Mouse (Mus musculus) erythroblast, adult 5-6 weeks (primary cell): ENCODE results near the gene Gga1. TPM values are rescaled to one million over a fixed set of nuclear protein-coding genes. Genes with fewer than 3 reads are reported as not detected.
"Not testable (repeated sequence)": the region's sequence is repeated elsewhere in the genome, so short reads cannot be mapped to it uniquely, and the experiment has no call there.

Experiments
- ATAC-seq: replicated peaks from 2 replicates; pipeline ENCODE4 v1.8.0; 2016; ENCODE audit warnings: moderate number of reproducible peaks, mild to moderate bottlenecking, moderate TSS enrichment, inconsistent platforms; ENCODE audit not compliant: poor library complexity, low FRiP score, severe bottlenecking
- total RNA-seq, 2 experiments: library from RNA; stranded (forward) in 1 of 2; stranded (reverse) in 1 of 2; fragments of 150-400 nt in 1 of 2; fragments of 200-764, 138-1000 nt in 1 of 2; gene quantifications; 2 replicates each; pipeline versions ENCODE4 v1.2.3 to v1.2.4; 2015 to 2017; ENCODE audit warnings: low replicate concordance in 2 of 2

The Gga1 gene
- total RNA-seq, 2 experiments from 2014 or later: 3.7 to 6.5 TPM

DNA sequence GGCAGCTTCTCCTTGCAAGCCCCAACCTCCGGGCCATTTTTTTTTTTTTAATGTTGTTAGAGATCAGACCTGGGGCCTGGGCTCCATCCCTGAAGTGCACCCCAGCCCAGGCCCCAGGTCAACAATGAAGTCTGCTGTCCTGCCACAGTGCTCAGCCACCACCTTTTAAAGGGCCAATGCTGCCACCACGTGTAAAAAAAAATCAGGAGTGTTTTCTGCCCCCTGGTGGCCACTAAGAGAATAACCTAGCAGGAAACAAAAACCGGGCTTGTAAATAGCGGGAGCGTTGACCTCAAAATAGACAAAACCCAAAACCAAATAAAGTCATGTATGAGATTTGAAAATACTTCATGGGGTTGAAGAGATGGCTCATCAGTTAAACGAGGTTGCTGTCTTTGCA, 7.2 kb upstream of the Gga1 start:
- peak; percentile 65 for ATAC-seq

GRCm38 (mm10) chr15:78872021-78872608, 4.9 kb upstream of the Gga1 start:
- no peak for ATAC-seq

DNA sequence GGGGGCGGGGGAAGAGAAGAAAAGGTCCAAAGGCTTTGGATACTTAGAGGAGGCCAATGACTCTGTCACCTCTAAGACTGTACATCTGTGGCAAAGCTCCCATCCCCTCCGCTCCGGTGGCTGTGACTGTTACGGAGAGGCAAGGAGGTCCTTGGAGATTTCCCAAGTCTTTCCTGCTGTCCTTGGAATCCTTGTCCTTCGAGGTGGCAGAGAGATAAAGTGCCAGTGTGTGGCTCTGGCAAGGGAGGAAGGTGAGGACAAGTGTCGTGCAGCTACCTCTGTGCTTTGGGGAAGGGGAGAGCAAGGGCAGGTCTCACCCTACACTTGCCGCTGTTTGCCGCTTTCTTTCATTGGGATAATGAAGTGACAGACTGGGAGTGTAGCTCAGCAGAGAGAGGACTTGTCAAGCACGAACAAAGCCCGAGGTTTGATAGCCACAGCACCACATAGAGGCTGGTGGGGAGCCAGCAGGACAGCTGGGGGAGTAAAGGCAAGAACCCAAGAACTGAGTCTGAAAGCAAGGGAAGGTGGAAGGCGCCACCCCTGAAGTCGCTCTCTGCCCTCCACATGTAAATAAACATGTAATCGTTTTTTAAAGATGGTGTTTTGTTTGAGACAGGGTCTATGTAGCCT, 3.1 kb upstream of the Gga1 start:
- no peak for ATAC-seq

DNA sequence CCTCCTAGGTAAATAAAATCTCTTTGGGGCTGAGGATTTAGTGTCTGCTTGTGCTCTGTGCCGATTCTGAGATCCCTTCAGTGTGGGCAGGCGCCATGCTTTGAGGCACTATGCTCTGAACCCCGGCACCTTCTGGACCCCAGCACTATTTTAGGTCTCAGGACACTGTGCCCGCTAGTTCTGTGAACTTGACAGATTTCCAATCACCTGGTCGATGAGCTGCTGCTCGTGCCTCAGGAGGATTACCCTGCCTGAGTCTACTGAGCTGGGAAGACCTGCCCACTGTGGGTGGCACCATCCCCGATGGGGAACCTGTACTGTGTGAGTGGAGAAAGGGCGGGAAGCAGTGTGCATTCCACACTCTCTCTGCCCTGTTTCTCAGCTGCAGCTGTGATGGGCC, 2.0 kb upstream of the Gga1 start:
- ATAC-seq: no peak

GRCm38 (mm10) chr15:78875537-78875936, 1.5 kb upstream of the Gga1 start:
- no peak for ATAC-seq

DNA sequence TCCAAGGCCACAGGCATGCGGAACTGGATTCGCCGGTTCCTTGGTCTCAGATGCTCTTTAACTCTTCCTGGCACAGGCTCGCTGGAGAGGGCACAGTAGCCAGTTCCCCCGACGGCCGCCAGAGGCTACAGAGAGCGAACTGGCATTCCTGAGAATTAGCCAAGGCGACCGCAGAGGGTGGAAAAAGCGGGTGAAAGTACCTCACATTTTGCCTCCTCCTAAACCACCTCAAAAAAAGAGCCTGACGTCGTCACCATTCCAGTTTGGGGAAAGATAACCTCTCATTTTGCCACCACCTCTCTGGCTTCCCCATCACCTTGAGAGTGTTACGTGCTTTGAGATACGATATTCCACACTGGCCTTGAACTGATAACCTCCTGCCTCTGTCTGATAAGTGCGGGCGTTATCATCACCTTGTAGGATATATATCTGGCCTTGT, 713 bp upstream of the Gga1 start:
- ATAC-seq: peak; percentile 56

DNA sequence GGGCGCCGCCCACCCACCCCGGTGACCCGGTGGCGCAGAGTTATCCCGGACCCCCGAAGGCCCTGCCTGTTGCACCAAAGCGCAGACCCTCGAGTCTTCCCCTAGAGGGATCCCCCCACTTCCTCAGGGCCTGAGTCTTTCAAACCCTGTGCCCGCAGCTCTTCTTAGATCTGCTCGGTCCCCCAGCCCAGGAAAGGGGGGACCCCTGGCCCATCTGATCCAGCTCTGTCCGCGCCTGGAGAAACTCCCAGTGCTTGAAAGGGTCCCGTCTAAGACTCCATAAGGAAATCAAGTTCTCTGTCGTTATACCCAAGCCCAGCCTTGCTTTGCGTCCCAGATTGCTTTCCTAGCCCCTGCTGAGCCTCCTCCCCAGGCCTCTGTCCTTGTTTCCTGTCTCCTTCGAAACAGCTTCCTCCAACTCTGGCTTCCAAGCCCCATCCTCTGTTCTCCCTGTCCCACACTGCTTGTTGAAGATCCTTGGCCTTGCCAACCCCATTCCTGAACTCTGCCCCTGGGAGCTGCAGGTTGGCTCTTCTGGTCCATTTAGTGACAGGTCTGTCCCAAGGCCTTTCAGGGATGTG, 910 bp downstream of the Gga1 start:
- ATAC-seq: no peak

- not testable (repeated sequence) for ATAC-seq
Measured at GRCm38 (mm10) chr15:78878792-78879516, 2.0 kb downstream of the Gga1 start.

- no peak for ATAC-seq
Measured at GRCm38 (mm10) chr15:78880432-78880831, 3.4 kb downstream of the Gga1 start.

DNA sequence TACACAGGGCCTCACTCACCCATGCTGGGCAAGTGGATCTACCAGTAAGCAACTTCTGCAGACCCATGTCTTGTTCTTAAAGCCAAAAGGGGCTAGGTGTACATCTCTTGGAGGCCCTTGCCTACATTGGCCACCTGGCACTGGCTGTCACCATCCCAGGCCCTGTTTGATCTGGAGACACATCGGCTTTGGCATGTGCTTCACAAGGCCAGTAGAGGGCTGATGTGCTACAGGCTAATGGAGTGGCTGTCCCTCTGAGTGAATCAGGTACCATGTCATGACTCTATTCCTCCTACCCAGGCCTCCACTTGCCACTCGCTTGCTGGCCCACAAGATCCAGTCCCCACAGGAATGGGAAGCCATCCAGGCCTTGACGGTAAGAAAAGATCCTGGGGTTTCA, 4.8 kb downstream of the Gga1 start:
- no peak for ATAC-seq

DNA sequence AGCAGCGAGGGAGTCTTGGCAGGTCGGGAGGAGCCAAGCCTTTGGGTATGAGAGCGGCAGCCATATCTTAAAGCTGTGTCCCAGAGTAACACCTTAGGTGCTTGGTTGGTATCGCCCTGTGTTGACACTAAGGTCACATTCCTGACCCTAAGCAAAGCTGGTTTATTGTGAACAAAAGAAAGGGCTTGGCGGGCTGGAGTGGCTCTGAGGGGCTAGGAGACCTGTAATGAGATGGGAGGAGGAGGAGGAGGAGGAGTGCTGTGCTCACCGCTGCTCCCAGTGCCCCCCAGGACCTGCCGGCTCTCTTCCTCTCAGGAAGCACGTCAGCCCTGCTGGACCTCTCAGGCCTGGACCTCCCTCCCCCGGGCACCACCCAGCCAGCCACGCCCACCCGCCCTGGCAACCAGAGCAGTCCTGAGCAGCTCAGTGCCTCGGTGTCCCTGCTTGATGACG, 12.4 kb downstream of the Gga1 start:
- ATAC-seq: no peak

DNA sequence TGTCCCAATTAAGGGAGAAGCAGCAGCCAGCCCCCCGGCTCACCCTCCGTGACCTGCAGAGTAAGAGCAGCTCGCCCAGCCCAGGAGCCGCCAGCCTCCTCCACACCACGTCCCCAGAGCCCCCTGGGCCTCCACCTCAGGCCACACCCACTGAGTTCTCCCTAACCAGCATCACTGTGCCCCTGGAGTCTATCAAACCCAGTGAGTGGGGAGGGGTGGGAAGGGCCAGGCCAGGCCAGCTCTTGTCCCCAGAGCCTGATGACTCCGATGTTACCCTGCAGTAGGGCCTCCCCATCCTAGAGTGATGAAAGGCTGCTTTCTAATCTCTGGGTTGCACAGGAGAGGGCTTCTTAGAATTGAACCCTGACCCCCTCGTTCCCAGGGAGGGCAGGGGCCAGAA, 15.4 kb downstream of the Gga1 start:
- ATAC-seq: no peak

GRCm38 (mm10) chr15:78894726-78895125, 17.7 kb downstream of the Gga1 start:
- ATAC-seq: no peak

- ATAC-seq: no peak
Measured at GRCm38 (mm10) chr15:78895741-78896140, 18.8 kb downstream of the Gga1 start.

- ATAC-seq: no peak
Measured at GRCm38 (mm10) chr15:78896149-78896548, 19.2 kb downstream of the Gga1 start.

GRCm38 (mm10) chr15:78897488-78897887, 20.5 kb downstream of the Gga1 start:
- no peak for ATAC-seq

DNA sequence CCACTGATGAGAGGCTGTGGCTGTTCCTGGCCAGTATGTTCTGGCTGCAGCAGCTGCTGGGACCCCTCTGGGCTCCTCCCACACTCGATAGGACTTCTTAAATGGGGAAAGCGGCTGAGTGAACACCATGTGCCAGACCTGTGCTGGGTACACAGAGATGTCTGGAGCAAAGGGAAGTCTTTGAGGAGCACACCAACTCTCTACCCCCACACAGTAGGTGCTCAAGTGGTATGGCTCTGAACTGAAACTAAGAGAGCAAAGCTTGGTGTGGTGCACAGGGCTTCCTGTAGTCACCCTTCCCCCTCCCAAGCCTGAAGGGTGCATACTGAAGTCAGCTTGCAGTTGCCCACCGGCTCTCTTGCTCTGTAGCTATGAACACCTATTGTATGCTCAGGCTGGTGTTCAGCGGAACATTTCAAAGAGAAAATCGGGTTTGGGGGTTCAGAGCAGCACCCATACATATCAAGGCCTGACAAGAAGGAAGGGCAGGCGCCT, 21.6 kb downstream of the Gga1 start:
- no peak for ATAC-seq

GRCm38 (mm10) chr15:78899409-78899739, 22.4 kb downstream of the Gga1 start, which contains the start of gene Gm49510:
Gm49510 (plus strand) TSS chr15:78899667.
- no peak for ATAC-seq

DNA sequence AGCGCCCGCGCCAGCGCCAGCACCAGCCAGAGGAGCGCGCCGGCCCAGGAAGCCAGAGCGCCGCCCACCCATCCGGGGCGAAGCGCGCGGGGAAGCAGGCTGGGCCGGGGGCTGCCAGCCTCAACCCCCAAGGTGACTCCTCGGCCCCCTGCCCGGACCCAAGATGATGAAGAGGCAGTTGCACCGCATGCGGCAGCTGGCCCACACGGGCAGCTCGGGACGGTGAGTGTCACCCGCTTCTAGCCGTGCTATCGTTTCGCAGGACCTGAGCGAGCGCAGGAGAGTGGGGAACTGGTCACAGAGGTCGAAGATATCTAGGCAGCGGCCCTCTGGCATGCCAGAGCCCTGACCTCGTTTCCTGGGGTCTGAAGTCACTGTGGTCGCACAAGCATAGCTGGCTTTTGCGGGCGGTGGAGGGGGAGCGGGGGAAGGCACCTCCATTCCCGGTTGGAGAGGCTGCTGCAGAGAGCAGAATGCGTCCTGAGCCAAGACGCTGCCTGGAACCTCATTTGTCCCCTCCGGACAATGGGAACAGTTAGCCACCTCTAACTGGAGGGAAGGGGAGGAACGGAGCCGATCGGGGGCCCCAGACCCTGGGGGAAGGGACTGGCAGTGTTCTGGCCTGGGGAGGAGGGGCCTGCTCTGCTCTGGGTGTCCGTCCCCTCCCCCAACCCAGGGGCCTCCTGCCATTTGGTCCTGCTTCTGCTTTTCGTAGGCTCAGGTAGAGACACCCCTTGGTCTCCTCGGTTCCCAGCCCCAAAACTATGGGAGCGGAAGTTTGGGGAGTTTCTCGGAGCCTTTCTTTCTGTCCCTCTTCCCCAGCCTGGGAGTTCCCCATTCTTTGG, 23.0 kb downstream of the Gga1 start, which contains the start of gene Sh3bp1:
Gene Sh3bp1 (plus strand): TSS at position 29 of the 845 bp plus-strand sequence.
- 0 out of 2 replicates have a peak, but pooled peaks have one; percentile 28 for ATAC-seq
